Mouse (Mus musculus): ENCODE results near the gene Hes1. TPM values are rescaled to one million over a fixed set of nuclear protein-coding genes. Genes with fewer than 3 reads are reported as not detected.
A peak's percentile ranks its signal among the peaks of the same experiment; 100 is the strongest.

The Hes1 gene
- polyA plus RNA-seq, 1 experiment from 2014 or later: 14.5 TPM

GRCm38 (mm10) chr16:30034521-30034920 lies 29.7 kb upstream of the Hes1 start:
- 57% methylated on average over 6 of the region's 6 CpGs for WGBS
- ATAC-seq (ENCODE audit: low FRiP score, low read depth): no peak
- no peak overlapping the region for H3K27ac ChIP-seq (replicated peaks)
- H3K9ac ChIP-seq: no peak overlapping the region
- H3K36me3 ChIP-seq: no peaks in the 10 kb centered on the region
- H3K27me3 ChIP-seq: peaks cover 33% of the 10 kb centered on the region
- H3K9me3 ChIP-seq: no peaks in the 10 kb centered on the region
- peaks cover 16% of the 10 kb centered on the region for H3K4me1 ChIP-seq (replicated peaks)
- no peak overlapping the region for H3K4me3 ChIP-seq
- H3K4me2 ChIP-seq: no peak overlapping the region

- Histone ChIP-seq H3K4me2 (no peak overlapping the region), H3K36me3 (no peaks in the 10 kb centered on the region), H3K9ac (no peak overlapping the region), H3K27me3 (peaks cover 29% of the 10 kb centered on the region), H3K9me3 (no peaks in the 10 kb centered on the region), H3K4me3 (no peak overlapping the region), H3K27ac (replicated peaks) (no peak overlapping the region), H3K4me1 (replicated peaks) (peaks cover 13% of the 10 kb centered on the region)
- WGBS: 83% methylated on average over 5 of the region's 5 CpGs
- no peak for ATAC-seq (ENCODE audit: low FRiP score, low read depth)
Measured at GRCm38 (mm10) chr16:30034979-30035440, 29.2 kb upstream of the Hes1 start.

GRCm38 (mm10) chr16:30036104-30036503 lies 28.1 kb upstream of the Hes1 start:
- no peaks in the 10 kb centered on the region for H3K36me3 ChIP-seq
- H3K27me3 ChIP-seq: peaks cover 29% of the 10 kb centered on the region
- no peak for ATAC-seq (ENCODE audit: low FRiP score, low read depth)
- H3K4me3 ChIP-seq: no peak overlapping the region
- H3K9me3 ChIP-seq: no peaks in the 10 kb centered on the region
- H3K9ac ChIP-seq: no peak overlapping the region
- no peak overlapping the region for H3K27ac ChIP-seq (replicated peaks)
- H3K4me2 ChIP-seq: no peak overlapping the region
- H3K4me1 ChIP-seq (replicated peaks): peaks cover 13% of the 10 kb centered on the region
- 87% methylated on average over 3 of the region's 3 CpGs for WGBS

DNA sequence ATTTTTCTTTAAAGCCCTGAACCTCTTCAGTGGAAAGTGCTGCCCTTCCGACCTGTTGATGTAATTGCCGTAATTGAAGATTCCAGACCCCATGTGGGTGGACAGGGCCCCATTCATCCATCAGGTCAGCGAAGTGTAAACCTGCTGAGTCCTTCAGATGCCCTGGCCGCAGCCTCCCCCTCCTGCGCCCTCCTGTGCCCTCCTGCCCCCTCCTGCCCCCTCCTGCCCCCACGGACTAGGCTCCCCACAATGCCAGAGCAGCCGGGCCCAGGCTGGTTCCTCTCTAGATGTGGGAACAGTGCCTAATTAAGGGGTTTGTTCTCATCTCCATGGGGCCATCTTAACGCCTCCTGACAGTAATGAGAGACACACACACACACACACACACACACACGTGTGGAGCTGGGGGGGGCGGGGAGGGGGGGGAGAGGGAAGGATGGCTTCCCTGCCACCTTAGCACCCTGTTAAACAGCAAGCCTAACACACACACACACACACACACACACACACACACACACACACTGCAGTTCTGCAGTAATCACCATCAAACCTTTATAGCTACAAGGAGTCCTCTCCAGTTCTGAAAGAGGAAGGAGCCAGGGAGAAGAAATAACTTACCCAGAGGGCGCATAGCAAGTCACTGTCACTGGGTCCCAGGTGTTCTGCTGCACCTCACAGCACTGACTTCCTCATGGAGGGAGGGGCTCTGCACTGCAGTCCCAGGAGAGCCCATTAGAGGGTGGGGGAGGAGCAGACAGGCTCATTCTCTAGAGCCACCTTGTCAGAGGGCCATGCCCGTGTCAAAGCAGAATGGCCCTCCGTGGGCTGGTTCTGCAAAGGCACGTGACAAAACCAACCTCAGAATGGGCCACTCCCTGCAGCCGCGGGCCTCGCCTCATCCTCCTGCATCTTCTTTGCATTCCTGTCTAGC lies 25.3 kb upstream of the Hes1 start:
- peak; percentile 38; the same call in 1 of the 2 replicates for ATAC-seq (ENCODE audit: low FRiP score, low read depth)
- Histone ChIP-seq H3K27me3 (peaks cover 37% of the 10 kb centered on the region), H3K9me3 (no peaks in the 10 kb centered on the region), H3K27ac (replicated peaks) (no peak overlapping the region), H3K36me3 (no peaks in the 10 kb centered on the region), H3K4me1 (replicated peaks) (peaks cover 13% of the 10 kb centered on the region), H3K9ac (no peak overlapping the region), H3K4me3 (no peak overlapping the region), H3K4me2 (0 out of 2 replicates have a peak overlapping the region, but pooled peaks have one; percentile 23)
- 14% methylated on average over 15 of the region's 17 CpGs for WGBS

GRCm38 (mm10) chr16:30039841-30040240 lies 24.3 kb upstream of the Hes1 start:
- no peak for ATAC-seq (ENCODE audit: low FRiP score, low read depth)
- Histone ChIP-seq H3K9ac (no peak overlapping the region), H3K9me3 (no peaks in the 10 kb centered on the region), H3K27ac (replicated peaks) (no peak overlapping the region), H3K4me1 (replicated peaks) (peaks cover 11% of the 10 kb centered on the region), H3K27me3 (peaks cover 34% of the 10 kb centered on the region), H3K4me3 (no peak overlapping the region), H3K36me3 (no peaks in the 10 kb centered on the region), H3K4me2 (no peak overlapping the region)
- WGBS: 74% methylated on average over 2 of the region's 2 CpGs

DNA sequence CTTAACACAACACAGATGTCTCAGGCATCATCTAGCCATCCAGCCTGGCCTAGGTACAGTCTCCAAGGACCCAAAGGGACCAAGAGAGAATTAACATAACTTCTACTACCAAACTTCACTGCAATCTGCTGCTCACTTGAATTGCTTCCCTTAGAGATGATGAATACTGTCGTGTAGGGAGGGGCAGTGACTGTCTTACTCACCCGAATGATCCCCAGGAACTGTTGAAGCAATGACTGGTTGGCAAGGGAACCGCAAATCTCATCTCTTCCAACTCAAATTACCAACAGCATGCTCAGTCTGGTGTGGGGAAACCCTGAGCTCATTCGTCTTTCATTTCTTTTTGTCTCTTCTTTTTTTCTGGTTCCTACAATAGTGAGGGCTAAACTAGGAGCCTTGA lies 21.3 kb upstream of the Hes1 start:
- ATAC-seq (ENCODE audit: low FRiP score, low read depth): no peak
- Histone ChIP-seq H3K4me2 (no peak overlapping the region), H3K27me3 (peaks cover 23% of the 10 kb centered on the region), H3K27ac (replicated peaks) (no peak overlapping the region), H3K4me1 (replicated peaks) (peaks cover 11% of the 10 kb centered on the region), H3K9ac (no peak overlapping the region), H3K9me3 (no peaks in the 10 kb centered on the region), H3K4me3 (no peak overlapping the region), H3K36me3 (no peaks in the 10 kb centered on the region)
- WGBS: 65% methylated on average over 4 of the region's 4 CpGs

DNA sequence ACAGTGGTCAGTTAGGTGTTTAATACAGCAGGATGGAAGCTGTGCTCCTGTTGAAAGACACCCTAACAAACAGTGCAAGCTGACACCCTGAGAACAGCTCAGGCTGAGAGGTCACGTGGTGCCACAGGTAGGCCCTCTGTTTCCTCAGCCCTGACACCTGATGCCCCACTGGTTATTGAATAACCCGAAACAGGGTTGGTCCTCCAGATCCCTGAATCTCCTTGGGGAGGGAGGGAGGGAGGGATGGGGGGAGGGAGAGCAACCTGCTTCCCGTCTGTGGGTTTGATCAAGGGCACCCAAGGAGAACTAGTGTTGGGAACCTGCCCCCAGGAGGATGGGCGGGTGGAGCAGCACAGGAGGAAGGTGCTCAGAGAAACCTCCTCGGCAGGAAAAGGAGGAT lies 18.6 kb upstream of the Hes1 start:
- 55% methylated on average over 5 of the region's 5 CpGs for WGBS
- Histone ChIP-seq H3K9me3 (no peaks in the 10 kb centered on the region), H3K4me1 (replicated peaks) (no peaks in the 10 kb centered on the region), H3K4me2 (no peak overlapping the region), H3K4me3 (no peak overlapping the region), H3K27ac (replicated peaks) (no peak overlapping the region), H3K9ac (no peak overlapping the region), H3K27me3 (peaks cover 9% of the 10 kb centered on the region; the same call in 1 of the 2 replicates), H3K36me3 (no peaks in the 10 kb centered on the region)
- no peak for ATAC-seq (ENCODE audit: low FRiP score, low read depth)

DNA sequence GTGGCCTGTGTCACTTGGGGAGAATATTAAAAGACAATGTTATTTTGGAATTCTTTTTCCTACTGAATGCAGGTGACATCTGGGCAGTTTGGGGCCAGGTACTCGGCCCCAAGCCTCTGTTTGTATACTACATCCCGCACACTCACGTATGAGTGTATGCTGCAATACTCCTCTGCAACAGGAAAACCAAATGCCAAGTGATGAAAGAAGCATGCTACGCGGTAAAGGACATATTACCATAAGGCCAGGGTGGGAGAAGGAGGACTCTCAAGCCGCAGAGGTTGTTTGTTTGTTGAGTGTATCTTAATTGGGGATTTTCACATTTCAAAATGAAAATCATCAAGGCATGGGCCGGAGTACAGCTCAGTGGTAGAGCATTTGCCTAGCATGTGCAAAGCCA lies 17.2 kb upstream of the Hes1 start:
- Histone ChIP-seq H3K4me2 (no peak overlapping the region), H3K4me3 (no peak overlapping the region), H3K9ac (no peak overlapping the region), H3K36me3 (no peaks in the 10 kb centered on the region), H3K9me3 (no peaks in the 10 kb centered on the region), H3K27ac (replicated peaks) (no peak overlapping the region), H3K27me3 (peaks cover 9% of the 10 kb centered on the region; the same call in 1 of the 2 replicates), H3K4me1 (replicated peaks) (no peaks in the 10 kb centered on the region)
- WGBS: 90% methylated on average over 7 of the region's 7 CpGs
- no peak for ATAC-seq (ENCODE audit: low FRiP score, low read depth)

DNA sequence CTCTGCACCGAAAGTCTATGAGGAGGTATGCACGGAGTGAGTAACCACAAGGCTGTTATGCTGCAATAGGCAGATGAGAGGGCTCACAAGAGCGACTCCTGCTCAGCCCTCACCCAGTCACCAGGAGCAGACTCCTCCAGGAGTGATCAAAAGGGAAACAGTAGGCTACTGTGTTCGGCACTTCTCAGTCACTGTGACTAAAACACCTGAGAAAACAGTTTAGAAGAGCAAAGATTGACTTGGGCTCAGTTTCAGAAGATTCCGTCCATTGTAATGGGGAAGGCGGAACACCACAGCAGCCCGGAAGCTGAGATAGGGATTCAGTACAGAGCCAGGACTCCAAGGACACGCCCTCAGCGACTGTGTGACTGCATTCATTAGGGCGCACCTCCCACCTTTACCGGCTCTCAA lies 16.8 kb upstream of the Hes1 start:
- Histone ChIP-seq H3K4me2 (no peak overlapping the region), H3K4me1 (replicated peaks) (no peaks in the 10 kb centered on the region), H3K27me3 (peaks cover 8% of the 10 kb centered on the region; the same call in 1 of the 2 replicates), H3K4me3 (no peak overlapping the region), H3K27ac (replicated peaks) (no peak overlapping the region), H3K9ac (no peak overlapping the region), H3K36me3 (no peaks in the 10 kb centered on the region), H3K9me3 (no peaks in the 10 kb centered on the region)
- ATAC-seq (ENCODE audit: low FRiP score, low read depth): no peak
- WGBS: 58% methylated on average over 11 of the region's 11 CpGs

DNA sequence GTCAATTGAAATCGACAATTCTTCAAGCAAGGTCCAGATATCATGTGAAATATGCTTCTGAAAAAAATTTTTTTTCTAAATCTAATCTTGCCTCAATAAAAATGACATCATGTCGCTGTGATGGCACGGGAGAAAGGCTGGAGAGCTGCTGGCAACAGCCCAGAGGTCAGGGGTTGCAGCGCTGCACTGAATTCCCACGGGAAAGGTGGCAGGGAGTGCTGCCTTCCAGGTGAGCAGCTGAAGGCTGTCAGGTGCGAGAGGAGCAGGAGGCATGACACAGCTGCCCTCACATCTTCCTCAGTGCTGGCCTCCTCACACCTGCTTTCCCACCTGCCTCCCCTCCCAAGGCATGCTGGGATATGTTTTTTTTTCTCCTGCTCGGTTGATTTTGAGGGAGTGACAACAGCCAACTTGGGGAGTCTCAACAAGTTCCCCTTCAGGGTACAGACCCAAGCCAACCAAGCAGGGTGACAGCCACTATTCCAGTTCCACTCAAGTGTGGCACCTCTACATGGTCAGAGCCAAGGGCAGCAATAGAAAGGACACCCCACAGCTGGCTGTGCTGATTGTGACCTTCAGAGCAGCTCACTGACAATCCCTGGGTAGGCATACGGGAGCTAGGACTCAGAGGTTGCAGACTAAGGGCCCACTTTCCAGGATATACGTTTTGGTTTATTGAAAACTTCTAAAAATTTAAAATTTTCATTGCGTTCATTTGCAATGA lies 13.3 kb upstream of the Hes1 start:
- no peaks in the 10 kb centered on the region for H3K36me3 ChIP-seq
- no peak overlapping the region for H3K4me2 ChIP-seq
- H3K4me3 ChIP-seq: no peak overlapping the region
- no peak overlapping the region for H3K27ac ChIP-seq (replicated peaks)
- no peak overlapping the region for H3K9ac ChIP-seq
- peaks cover 15% of the 10 kb centered on the region; the same call in 1 of the 2 replicates for H3K27me3 ChIP-seq
- no peaks in the 10 kb centered on the region for H3K9me3 ChIP-seq
- ATAC-seq (ENCODE audit: low FRiP score, low read depth): no peak
- 75% methylated on average over 10 of the region's 10 CpGs for WGBS
- H3K4me1 ChIP-seq (replicated peaks): no peaks in the 10 kb centered on the region

DNA sequence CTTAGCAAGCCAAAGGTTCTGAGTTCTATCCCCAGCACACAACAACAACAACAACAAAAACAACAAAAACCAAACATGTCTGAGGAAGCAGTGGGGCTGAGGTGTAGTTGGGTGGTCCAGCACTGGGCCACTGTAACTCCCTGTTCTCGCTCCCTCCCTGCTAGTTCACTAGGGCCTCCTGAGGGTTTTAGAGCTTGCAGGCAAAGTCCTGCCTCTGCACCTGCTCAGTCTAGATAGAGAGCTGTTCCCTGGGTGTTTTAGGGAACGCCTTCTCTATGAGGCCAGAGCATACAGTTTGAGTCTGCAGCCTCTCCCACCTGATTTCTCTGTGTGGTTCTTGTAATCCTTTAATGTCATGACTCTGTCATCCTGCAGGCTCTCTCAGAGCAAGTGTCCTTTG lies 11.9 kb upstream of the Hes1 start:
- ATAC-seq (ENCODE audit: low FRiP score, low read depth): no peak
- WGBS: 86% methylated on average over 2 of the region's 2 CpGs
- H3K27me3 ChIP-seq: peaks cover 19% of the 10 kb centered on the region; the same call in 1 of the 2 replicates

More for the DNA sequence above, 11.9 kb upstream of the Hes1 start:
- Histone ChIP-seq H3K9ac (no peak overlapping the region), H3K36me3 (no peaks in the 10 kb centered on the region), H3K27ac (replicated peaks) (no peak overlapping the region), H3K4me2 (no peak overlapping the region), H3K4me3 (no peak overlapping the region), H3K9me3 (no peaks in the 10 kb centered on the region), H3K4me1 (replicated peaks) (no peaks in the 10 kb centered on the region)
